Mouse (Mus musculus) thymus, adult 2 months (tissue): Measurements from ENCODE around the gene Per2. TPM values are rescaled to one million over a fixed set of nuclear protein-coding genes. Genes with fewer than 3 reads are reported as not detected.

Source experiments
- DNase-seq: peaks from one replicate; pipeline ENCODE4 v3.0.0; 2021
- H3K27ac ChIP-seq: fragments of 200-500 bp; 2 replicates; pipeline ENCODE4 v1.5.1; 2012; ENCODE audit warnings: low read length, control low read depth; ENCODE audit not compliant: control insufficient read depth, insufficient read depth
- H3K27me3 ChIP-seq: fragments of 200-500 bp; 2 replicates; pipeline ENCODE4 v1.6.1; 2012; ENCODE audit warnings: mild to moderate bottlenecking, low read length, moderate library complexity, mixed read lengths; ENCODE audit not compliant: control insufficient read depth, insufficient read depth
- H3K36me3 ChIP-seq: fragments of 200-500 bp; 2 replicates; pipeline ENCODE4 v1.6.1; 2012; ENCODE audit warnings: mild to moderate bottlenecking, low read length, moderate library complexity; ENCODE audit not compliant: control insufficient read depth, insufficient read depth
- H3K4me1 ChIP-seq: fragments of 200-500 bp; replicated peaks from 2 replicates; pipeline ENCODE4 v1.6.1; 2012; ENCODE audit warnings: low read length; ENCODE audit not compliant: control insufficient read depth, insufficient read depth
- H3K4me3 ChIP-seq: fragments of 200-500 bp; 2 replicates; pipeline ENCODE4 v1.5.1; 2012; ENCODE audit warnings: mild to moderate bottlenecking, low read length, control low read depth, moderate library complexity; ENCODE audit not compliant: control insufficient read depth, insufficient read depth
- CTCF ChIP-seq: fragments of 200-500 bp; IDR thresholded peaks from 2 replicates; pipeline ENCODE4 v1.5.1; 2012; ENCODE audit warnings: mild to moderate bottlenecking, control low read depth, low read length, moderate library complexity, borderline replicate concordance; ENCODE audit not compliant: control insufficient read depth, poor library complexity, insufficient read depth; ENCODE audit errors: extremely low read depth
- POLR2A ChIP-seq: fragments of 200-500 bp; IDR thresholded peaks from 2 replicates; pipeline ENCODE4 v1.6.1; 2012; ENCODE audit warnings: mild to moderate bottlenecking, low read length, control low read depth, moderate library complexity; ENCODE audit not compliant: control insufficient read depth, poor library complexity, insufficient read depth; ENCODE audit errors: extremely low read depth
- WGBS: fragments of 180-500 bp; shearing (Covaris S2); methylation state at CpG from one replicate; pipeline ENCODE4 v1.1.7; 2018; 5-methylcytosine and 5-hydroxymethylcytosine counted together
- polyA plus RNA-seq: library from polyadenylated mRNA; depleted of rRNA; stranded (reverse); fragments of >200 nt; gene quantifications from 2 replicates; pipeline ENCODE4 v1.2.3, GENCODE M21; 2012

Gene Per2
- polyA plus RNA-seq, 1 experiment: 3.3 TPM

- H3K36me3 ChIP-seq: no peaks in the 10 kb centered on the region
- no peak overlapping the region for H3K4me3 ChIP-seq
- H3K27me3 ChIP-seq: no peaks in the 10 kb centered on the region
- H3K4me1 ChIP-seq: peaks cover 7% of the 10 kb centered on the region
- no peak for DNase-seq
- H3K27ac ChIP-seq: no peak overlapping the region
- WGBS: 92% methylated on average over 13 of the region's 13 CpGs
- TF ChIP-seq CTCF (no peak), POLR2A (no peak)
These were observed 4.3 kb upstream of the Per2 start for GRCm38 (mm10) chr1:91463336-91463995.

GRCm38 (mm10) chr1:91460564-91460963 lies 1.4 kb upstream of the Per2 start:
- Histone ChIP-seq H3K4me1 (peaks cover 13% of the 10 kb centered on the region), H3K27ac (no peak overlapping the region), H3K27me3 (no peaks in the 10 kb centered on the region), H3K4me3 (no peak overlapping the region), H3K36me3 (no peaks in the 10 kb centered on the region)
- no peak for TF ChIP-seq CTCF
- TF ChIP-seq POLR2A: no peak
- WGBS: 80% methylated on average over 4 of the region's 4 CpGs
- DNase-seq: no peak

GRCm38 (mm10) chr1:91460069-91460468 lies 945 bp upstream of the Per2 start:
- TF ChIP-seq POLR2A (no peak), CTCF (no peak)
- H3K27me3 ChIP-seq: no peaks in the 10 kb centered on the region
- H3K27ac ChIP-seq: no peak overlapping the region
- H3K4me3 ChIP-seq: no peak overlapping the region
- DNase-seq: no peak
- H3K36me3 ChIP-seq: no peaks in the 10 kb centered on the region
- 38% methylated on average over 7 of the region's 7 CpGs for WGBS
- H3K4me1 ChIP-seq: peaks cover 13% of the 10 kb centered on the region

GRCm38 (mm10) chr1:91458223-91458861 lies 782 bp downstream of the Per2 start:
- peak overlapping the region; percentile 51 for H3K4me3 ChIP-seq
- WGBS: 47% methylated on average over 8 of the region's 8 CpGs
- no peak for TF ChIP-seq POLR2A
- TF ChIP-seq CTCF: no peak
- DNase-seq: peak; percentile 25
- no peak overlapping the region for H3K27ac ChIP-seq
- peaks cover 13% of the 10 kb centered on the region for H3K4me1 ChIP-seq
- H3K27me3 ChIP-seq: no peaks in the 10 kb centered on the region
- no peaks in the 10 kb centered on the region for H3K36me3 ChIP-seq

- no peaks in the 10 kb centered on the region for H3K27me3 ChIP-seq
- H3K27ac ChIP-seq: no peak overlapping the region
- WGBS: 76% methylated on average over 5 of the region's 5 CpGs
- no peak for DNase-seq
- H3K36me3 ChIP-seq: no peaks in the 10 kb centered on the region
- peaks cover 13% of the 10 kb centered on the region for H3K4me1 ChIP-seq
- TF ChIP-seq CTCF (no peak), POLR2A (no peak)
- H3K4me3 ChIP-seq: no peak overlapping the region
These were observed 1.4 kb downstream of the Per2 start for GRCm38 (mm10) chr1:91457698-91458097.

GRCm38 (mm10) chr1:91457116-91457515 lies 2.0 kb downstream of the Per2 start:
- no peak overlapping the region for H3K4me3 ChIP-seq
- no peaks in the 10 kb centered on the region for H3K27me3 ChIP-seq
- no peaks in the 10 kb centered on the region for H3K36me3 ChIP-seq
- TF ChIP-seq CTCF: no peak
- no peak for TF ChIP-seq POLR2A
- peaks cover 13% of the 10 kb centered on the region for H3K4me1 ChIP-seq
- no peak overlapping the region for H3K27ac ChIP-seq
- no peak for DNase-seq
- 95% methylated on average over 4 of the region's 4 CpGs for WGBS

- Histone ChIP-seq H3K27me3 (no peaks in the 10 kb centered on the region), H3K4me3 (no peak overlapping the region), H3K27ac (no peak overlapping the region), H3K4me1 (peaks cover 13% of the 10 kb centered on the region), H3K36me3 (no peaks in the 10 kb centered on the region)
- 45% methylated on average over 11 of the region's 11 CpGs for WGBS
- no peak for DNase-seq
- TF ChIP-seq CTCF (no peak), POLR2A (no peak)
These were observed 2.8 kb downstream of the Per2 start for GRCm38 (mm10) chr1:91456301-91456801.
